Mouse (Mus musculus) brain, adult 10 weeks (tissue): ENCODE results near the gene Atp9a. TPM values are rescaled to one million over a fixed set of nuclear protein-coding genes. Genes with fewer than 3 reads are reported as not detected.

ENCODE experiments used
- polyA plus RNA-seq: library from polyadenylated mRNA; stranded (reverse); fragments of 350-450 nt; fragmentation: Illumina TruSeq; extraction: RNeasy Lipid Tissue Mini Kit (QIAGEN cat#74804); gene quantifications from one replicate; pipeline ENCODE4 v1.2.3, GENCODE M21; 2015; ENCODE audit warnings: low read depth, low replicate concordance

Atp9a gene
- 219 TPM for polyA plus RNA-seq

DNA sequence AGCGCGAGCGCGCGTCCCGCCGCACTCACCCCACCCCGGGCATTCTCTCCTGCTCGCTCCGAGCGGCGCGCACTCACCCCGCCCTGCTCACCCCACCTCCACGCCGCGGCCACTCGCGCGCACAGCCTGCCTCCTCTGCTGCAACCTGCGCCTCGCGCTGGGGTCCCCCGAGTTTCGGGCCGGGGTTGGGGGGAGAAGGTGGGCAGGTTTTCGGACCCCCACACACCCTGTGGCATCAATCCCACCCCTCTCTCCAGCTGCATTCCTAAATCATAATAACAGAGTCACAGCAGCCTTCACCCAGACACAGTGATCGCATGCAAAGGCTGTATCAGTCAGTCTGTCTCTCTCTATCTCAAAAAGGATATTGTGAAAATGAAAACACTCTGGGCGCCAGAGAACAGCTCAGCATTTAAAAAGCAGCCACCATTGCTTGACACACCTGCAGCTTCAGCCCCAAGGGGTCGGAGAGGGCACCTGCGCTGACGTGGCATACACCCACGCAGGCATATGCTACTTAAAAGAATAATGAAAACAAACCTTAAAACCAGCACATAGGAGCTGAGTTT is at the start of gene Atp9a:
Gene Atp9a (minus strand): TSS at position 351 of the 569 bp plus-strand sequence.

GRCm38 (mm10) chr2:168767582-168767981 is 25.4 kb upstream of the Atp9a start, which contains the start of gene Sall4:
Gene Sall4, minus strand, starts transcription at chr2:168767943.

GRCm38 (mm10) chr2:168601491-168602386 is 140.5 kb downstream of the Atp9a start, which contains the start of gene Nfatc2:
Gene Nfatc2, minus strand, starts transcription at chr2:168601657.

Other genes starting within 250 kb of the Atp9a start
- gene Nfatc2, start 140.8 kb downstream of the Atp9a start, polyA plus RNA-seq, result 8.3 TPM
- not detected for gene Sall4, start 25.5 kb upstream of the Atp9a start, polyA plus RNA-seq
- 10.6 TPM for gene Zfp64, start 213.2 kb upstream of the Atp9a start, polyA plus RNA-seq